Mouse (Mus musculus): ENCODE results near the gene Hnrnpm. TPM values are rescaled to one million over a fixed set of nuclear protein-coding genes. Genes with fewer than 3 reads are reported as not detected.

The Hnrnpm gene
- polyA plus RNA-seq, 1 experiment from 2014 or later, result 91.9 TPM

- H3K9me3 ChIP-seq (ENCODE audit: low read length), result no peaks in the 10 kb centered on the region
- H3K36me3 ChIP-seq (replicated peaks; ENCODE audit: insufficient read depth, low read length), result peaks cover 57% of the 10 kb centered on the region
- H3K27ac ChIP-seq (ENCODE audit: low read depth), result peak overlapping the region; percentile 11; the same call in 1 of the 2 replicates
- H3K4me3 ChIP-seq (ENCODE audit: low read depth, low read length), result no peak overlapping the region
- TF ChIP-seq EP300 (IDR thresholded peaks at IDR 0.05; ENCODE audit: low read depth) (no peak), CTCF (IDR thresholded peaks at IDR 0.05; ENCODE audit: low read depth) (no peak)
- WGBS (ENCODE audit: insufficient replicate concordance), result 83% methylated on average over 3 of the region's 3 CpGs
- no peak overlapping the region; the same call in 1 of the 2 replicates for H3K9ac ChIP-seq (replicated peaks)
- no peaks in the 10 kb centered on the region for H3K27me3 ChIP-seq (ENCODE audit: insufficient read depth, low read length)
- no peak overlapping the region for H3K4me2 ChIP-seq (ENCODE audit: low read depth, low read length)
- H3K4me1 ChIP-seq (ENCODE audit: insufficient read depth), result peaks cover 20% of the 10 kb centered on the region
- no peak for ATAC-seq
- no peak for DNase-seq
These were observed 23.2 kb upstream of the Hnrnpm start for GRCm38 (mm10) chr17:33709834-33710233.

- H3K27me3 ChIP-seq (ENCODE audit: insufficient read depth, low read length), result no peaks in the 10 kb centered on the region
- peaks cover 80% of the 10 kb centered on the region for H3K36me3 ChIP-seq (replicated peaks; ENCODE audit: insufficient read depth, low read length)
- no peak overlapping the region for H3K4me3 ChIP-seq (ENCODE audit: low read depth, low read length)
- no peak for DNase-seq
- no peaks in the 10 kb centered on the region for H3K9me3 ChIP-seq (ENCODE audit: low read length)
- 92% methylated on average over 9 of the region's 9 CpGs for WGBS (ENCODE audit: insufficient replicate concordance)
- no peak overlapping the region for H3K4me2 ChIP-seq (ENCODE audit: low read depth, low read length)
- H3K9ac ChIP-seq (replicated peaks), result no peak overlapping the region
- H3K27ac ChIP-seq (ENCODE audit: low read depth), result no peak overlapping the region
- no peak for ATAC-seq
- TF ChIP-seq EP300 (IDR thresholded peaks at IDR 0.05; ENCODE audit: low read depth) (no peak), CTCF (IDR thresholded peaks at IDR 0.05; ENCODE audit: low read depth) (no peak)
- no peaks in the 10 kb centered on the region for H3K4me1 ChIP-seq (ENCODE audit: insufficient read depth)
These were observed 16.4 kb upstream of the Hnrnpm start for GRCm38 (mm10) chr17:33703091-33703490.

- TF ChIP-seq CTCF (IDR thresholded peaks at IDR 0.05; ENCODE audit: low read depth) (no peak), EP300 (IDR thresholded peaks at IDR 0.05; ENCODE audit: low read depth) (no peak)
- 60% methylated on average over 1 of the region's 1 CpGs for WGBS (ENCODE audit: insufficient replicate concordance)
- ATAC-seq, result no peak
- H3K4me3 ChIP-seq (ENCODE audit: low read depth, low read length), result no peak overlapping the region
- H3K27me3 ChIP-seq (ENCODE audit: insufficient read depth, low read length), result no peaks in the 10 kb centered on the region
- no peak overlapping the region for H3K9ac ChIP-seq (replicated peaks)
- no peak for DNase-seq
- peaks cover 82% of the 10 kb centered on the region for H3K36me3 ChIP-seq (replicated peaks; ENCODE audit: insufficient read depth, low read length)
- H3K27ac ChIP-seq (ENCODE audit: low read depth), result no peak overlapping the region
- no peaks in the 10 kb centered on the region for H3K4me1 ChIP-seq (ENCODE audit: insufficient read depth)
- no peak overlapping the region for H3K4me2 ChIP-seq (ENCODE audit: low read depth, low read length)
- no peaks in the 10 kb centered on the region for H3K9me3 ChIP-seq (ENCODE audit: low read length)
These were observed 15.5 kb upstream of the Hnrnpm start for GRCm38 (mm10) chr17:33702178-33702577.

GRCm38 (mm10) chr17:33695471-33695870 lies 8.8 kb upstream of the Hnrnpm start:
- ATAC-seq (no peak), DNase-seq (no peak)
- Histone ChIP-seq H3K9ac (replicated peaks) (no peak overlapping the region), H3K27ac (ENCODE audit: low read depth) (no peak overlapping the region), H3K9me3 (ENCODE audit: low read length) (no peaks in the 10 kb centered on the region), H3K4me2 (ENCODE audit: low read depth, low read length) (no peak overlapping the region), H3K4me1 (ENCODE audit: insufficient read depth) (no peaks in the 10 kb centered on the region), H3K36me3 (replicated peaks; ENCODE audit: insufficient read depth, low read length) (peaks cover 87% of the 10 kb centered on the region), H3K27me3 (ENCODE audit: insufficient read depth, low read length) (no peaks in the 10 kb centered on the region), H3K4me3 (ENCODE audit: low read depth, low read length) (no peak overlapping the region)
- 86% methylated on average over 1 of the region's 1 CpGs for WGBS (ENCODE audit: insufficient replicate concordance)
- TF ChIP-seq CTCF (IDR thresholded peaks at IDR 0.05; ENCODE audit: low read depth) (no peak), EP300 (IDR thresholded peaks at IDR 0.05; ENCODE audit: low read depth) (no peak)

GRCm38 (mm10) chr17:33685249-33685653 lies 1.4 kb downstream of the Hnrnpm start:
- DNase-seq (peak; percentile 99), ATAC-seq (peak; percentile 99)
- peak overlapping the region; percentile 81 for H3K9ac ChIP-seq (replicated peaks)
- H3K27me3 ChIP-seq (ENCODE audit: insufficient read depth, low read length), result no peaks in the 10 kb centered on the region
- peak overlapping the region; percentile 60 for H3K4me3 ChIP-seq (ENCODE audit: low read depth, low read length)
- WGBS (ENCODE audit: insufficient replicate concordance), result 2% methylated on average over 42 of the region's 42 CpGs
- peak overlapping the region; percentile 94 for H3K4me2 ChIP-seq (ENCODE audit: low read depth, low read length)
- H3K27ac ChIP-seq (ENCODE audit: low read depth), result peak overlapping the region; percentile 84
- peaks cover 36% of the 10 kb centered on the region for H3K4me1 ChIP-seq (ENCODE audit: insufficient read depth)
- peaks cover 17% of the 10 kb centered on the region for H3K36me3 ChIP-seq (replicated peaks; ENCODE audit: insufficient read depth, low read length)
- no peaks in the 10 kb centered on the region for H3K9me3 ChIP-seq (ENCODE audit: low read length)
- TF ChIP-seq CTCF (IDR thresholded peaks at IDR 0.05; ENCODE audit: low read depth) (no peak), EP300 (IDR thresholded peaks at IDR 0.05; ENCODE audit: low read depth) (no peak)

GRCm38 (mm10) chr17:33684671-33685231 lies 1.9 kb downstream of the Hnrnpm start:
- Histone ChIP-seq H3K4me1 (ENCODE audit: insufficient read depth) (peaks cover 38% of the 10 kb centered on the region), H3K27me3 (ENCODE audit: insufficient read depth, low read length) (no peaks in the 10 kb centered on the region), H3K4me3 (ENCODE audit: low read depth, low read length) (peak overlapping the region; percentile 60), H3K9ac (replicated peaks) (peak overlapping the region; percentile 81), H3K4me2 (ENCODE audit: low read depth, low read length) (peak overlapping the region; percentile 94), H3K9me3 (ENCODE audit: low read length) (no peaks in the 10 kb centered on the region), H3K36me3 (replicated peaks; ENCODE audit: insufficient read depth, low read length) (peaks cover 13% of the 10 kb centered on the region), H3K27ac (ENCODE audit: low read depth) (peak overlapping the region; percentile 84)
- ATAC-seq, result peak; percentile 73
- TF ChIP-seq EP300 (IDR thresholded peaks at IDR 0.05; ENCODE audit: low read depth) (no peak), CTCF (IDR thresholded peaks at IDR 0.05; ENCODE audit: low read depth) (peak; percentile 64)
- WGBS (ENCODE audit: insufficient replicate concordance), result under 1% methylated on average over 44 of the region's 44 CpGs
- peak; percentile 81 for DNase-seq

Data from liver, postnatal 0 days (tissue).